Mouse (Mus musculus): Measurements from ENCODE around the gene Scnm1.

Gene Scnm1

DNA sequence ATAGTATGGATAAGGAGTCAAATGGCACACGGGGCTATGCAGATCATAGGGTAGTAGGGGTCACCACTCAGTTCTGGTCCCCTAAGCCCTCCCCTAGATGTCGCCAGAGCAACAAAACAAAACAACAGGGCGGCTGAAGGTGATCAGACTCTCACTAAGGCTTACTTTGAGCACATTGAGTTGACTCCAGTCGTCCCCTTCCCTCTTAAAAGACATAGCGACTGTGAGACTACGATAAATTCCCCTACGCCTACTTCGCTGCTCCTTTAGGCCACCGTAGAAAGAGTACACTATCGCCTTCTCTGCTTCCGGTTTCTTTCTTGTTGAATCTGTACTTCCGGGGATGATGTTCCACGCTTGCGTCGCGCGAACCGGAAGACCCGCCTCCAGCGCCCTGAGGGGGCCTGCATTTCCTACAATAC is at the start of gene Scnm1, which contains the start of gene Lysmd1:
TSS of gene Scnm1 (minus strand) at position 332 of the 422 bp plus-strand sequence.
TSS of gene Lysmd1 (plus strand) at position 409 of the 422 bp plus-strand sequence.
- in situ Hi-C loops (cut with MseI, MboI) = no loop called here

DNA sequence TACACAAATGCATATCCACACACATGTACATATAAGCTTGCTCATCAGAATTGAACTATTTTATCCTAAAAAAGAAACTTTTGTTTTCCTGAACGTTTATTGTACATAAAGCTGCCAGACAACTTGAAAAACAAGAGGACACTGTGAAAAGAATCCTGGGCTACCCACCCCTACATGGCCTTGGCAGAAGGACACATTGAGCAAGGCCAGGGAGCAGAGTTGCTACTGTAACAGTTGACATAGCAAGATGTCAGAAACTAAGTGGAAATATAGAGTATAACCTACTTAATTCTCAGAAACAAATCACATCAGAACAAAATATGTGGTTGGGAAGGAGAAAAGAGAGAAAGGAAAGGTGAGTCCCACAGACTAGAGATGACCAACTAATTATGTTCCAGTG is 48.0 kb upstream of the Scnm1 start:
- in situ Hi-C loops (cut with MseI, MboI) = no loop called here

DNA sequence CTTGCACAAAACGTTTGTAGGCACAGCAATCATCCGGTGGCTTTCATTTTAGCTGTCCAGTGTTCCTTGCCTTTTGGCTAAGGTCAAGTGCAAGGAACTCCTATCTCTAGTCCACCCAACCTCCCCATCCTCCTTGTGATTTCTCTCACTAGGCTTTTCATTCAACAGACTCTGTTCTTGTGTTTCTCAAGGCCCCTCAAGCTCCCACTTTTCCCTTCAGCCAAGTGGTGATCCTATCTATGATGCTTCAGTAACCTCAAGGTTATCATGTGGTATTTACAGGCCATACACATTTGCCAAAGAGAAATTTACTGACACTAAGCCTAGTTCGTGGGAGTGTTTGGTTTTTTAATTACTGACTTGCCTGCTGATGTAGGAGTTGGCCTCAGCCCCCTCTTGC is 46.1 kb upstream of the Scnm1 start:
- in situ Hi-C loops (cut with MseI, MboI) = no loop called here

DNA sequence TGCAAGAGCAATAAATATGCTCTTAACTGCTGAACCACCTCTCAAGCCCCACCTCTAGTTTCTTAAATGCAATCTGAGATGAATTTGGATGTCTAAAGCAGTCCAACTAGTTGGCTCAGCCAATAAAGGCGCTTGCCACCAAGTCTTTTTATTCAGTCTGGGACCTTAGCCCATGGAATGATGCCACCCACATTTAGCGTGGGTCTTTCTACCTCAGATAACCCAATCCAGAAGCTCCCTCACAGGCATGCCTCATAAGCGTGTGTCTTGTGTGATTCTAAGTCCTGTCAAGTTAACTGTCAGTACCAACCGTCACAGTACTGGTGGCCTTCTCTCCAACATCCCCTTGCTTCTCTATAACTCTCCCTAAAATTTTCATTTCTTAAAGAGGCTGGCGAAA is 45.1 kb upstream of the Scnm1 start:
- in situ Hi-C loops (cut with MseI, MboI) = no loop called here

DNA sequence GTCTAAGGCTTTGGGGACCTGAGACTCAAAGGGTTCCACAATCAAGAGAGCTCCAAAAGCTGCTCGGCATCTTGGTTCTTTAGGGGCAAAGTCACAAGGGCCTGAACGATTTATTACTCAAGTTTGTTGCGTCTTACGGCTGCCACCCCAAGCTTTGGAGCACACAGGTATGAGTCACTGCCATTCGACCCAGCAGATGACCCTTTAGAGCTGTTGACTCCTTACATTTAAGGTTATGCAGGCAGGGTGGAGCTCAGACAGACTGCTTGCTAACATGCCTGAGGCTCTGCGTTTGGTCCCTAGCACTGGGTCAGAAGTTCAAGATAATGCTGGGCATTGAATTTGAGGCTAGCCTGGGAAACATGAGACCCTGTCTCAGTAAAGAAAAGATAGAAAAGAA is 43.8 kb upstream of the Scnm1 start:
- in situ Hi-C loops (cut with MseI, MboI) = no loop called here

DNA sequence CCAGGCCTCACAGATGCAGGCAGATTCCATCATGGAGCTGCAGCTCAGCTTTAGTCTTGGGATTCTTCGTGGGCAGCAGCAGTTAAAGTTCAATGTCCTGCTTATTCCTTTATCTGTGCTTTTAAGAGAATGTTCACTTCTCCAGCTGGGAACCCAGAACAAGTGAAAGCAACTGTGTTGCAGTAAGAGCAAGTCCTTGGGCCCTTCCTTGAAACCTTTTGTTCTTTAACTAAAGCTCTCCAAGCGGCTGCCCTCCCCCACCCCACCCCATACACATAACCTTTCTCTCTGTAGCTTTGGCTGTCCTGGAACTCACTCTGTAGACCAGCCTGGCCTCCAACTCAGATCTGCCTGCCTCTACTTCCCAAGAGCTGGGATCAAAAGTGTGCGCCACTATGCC is 42.7 kb upstream of the Scnm1 start:
- in situ Hi-C loops (cut with MseI, MboI) = no loop called here

DNA sequence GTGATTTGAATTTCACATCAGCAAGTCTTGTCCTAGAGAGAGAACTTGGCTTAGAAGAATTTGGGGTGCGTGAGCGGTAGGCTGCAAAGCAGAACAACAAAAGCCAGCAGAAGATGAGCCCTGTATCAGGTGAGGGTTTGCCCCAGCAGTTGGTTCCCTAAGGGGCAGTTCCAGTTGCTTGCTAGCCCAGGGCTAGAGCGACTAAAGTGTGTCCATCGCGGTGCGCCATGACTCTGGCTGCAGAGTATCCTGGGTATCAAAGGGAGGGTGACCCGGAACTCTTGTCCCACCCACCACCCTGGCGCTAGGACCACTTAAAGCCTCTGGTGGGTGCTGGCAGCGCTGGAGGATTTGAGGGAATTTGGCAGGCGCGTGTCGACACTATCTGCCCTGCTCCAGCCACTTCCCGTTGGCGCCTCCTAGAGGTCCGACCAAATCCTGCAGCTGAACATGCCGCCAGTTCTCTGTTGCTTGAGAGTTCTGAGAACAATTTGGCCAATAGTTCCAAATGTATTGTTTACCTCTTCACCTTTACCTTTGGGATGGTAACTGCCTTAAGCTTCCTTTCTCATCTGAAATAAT is 40.3 kb upstream of the Scnm1 start:
- in situ Hi-C loops (cut with MseI, MboI) = no loop called here

DNA sequence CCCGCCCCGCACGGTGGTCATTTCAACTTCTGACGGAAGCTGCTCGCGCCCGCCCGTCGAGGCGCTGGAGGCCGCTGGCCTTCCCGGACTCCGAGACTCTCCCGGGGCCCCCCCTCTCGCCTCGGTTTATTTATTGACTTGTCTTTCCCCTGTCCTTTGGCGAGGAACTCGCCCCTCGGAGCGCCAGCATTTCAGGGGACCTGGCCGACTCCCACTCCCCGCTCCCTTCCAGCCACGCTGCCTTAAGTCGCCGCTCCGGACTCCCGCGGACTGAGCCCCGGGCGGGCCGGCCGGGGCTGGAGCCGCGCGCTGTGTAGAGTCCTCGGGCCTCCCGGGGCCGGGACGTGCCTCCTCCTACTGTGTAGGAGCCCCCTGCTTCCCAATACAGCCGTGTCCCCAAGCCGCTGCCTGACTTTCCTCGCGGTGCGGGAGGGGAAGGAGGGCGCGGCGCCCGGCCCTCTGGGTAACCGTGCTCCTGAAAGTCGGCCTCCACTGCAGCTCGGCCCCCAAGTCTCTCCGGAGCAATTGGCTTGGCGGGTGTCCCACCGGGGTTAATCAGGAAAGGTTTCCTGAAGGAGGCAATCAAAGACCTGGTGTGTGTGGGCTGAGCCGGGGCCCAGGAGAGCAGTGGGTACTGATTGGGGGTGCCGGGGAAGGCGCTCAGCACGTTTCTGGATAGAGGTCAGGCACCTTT is 39.6 kb upstream of the Scnm1 start:
- in situ Hi-C loops (cut with MseI, MboI) = no loop called here

DNA sequence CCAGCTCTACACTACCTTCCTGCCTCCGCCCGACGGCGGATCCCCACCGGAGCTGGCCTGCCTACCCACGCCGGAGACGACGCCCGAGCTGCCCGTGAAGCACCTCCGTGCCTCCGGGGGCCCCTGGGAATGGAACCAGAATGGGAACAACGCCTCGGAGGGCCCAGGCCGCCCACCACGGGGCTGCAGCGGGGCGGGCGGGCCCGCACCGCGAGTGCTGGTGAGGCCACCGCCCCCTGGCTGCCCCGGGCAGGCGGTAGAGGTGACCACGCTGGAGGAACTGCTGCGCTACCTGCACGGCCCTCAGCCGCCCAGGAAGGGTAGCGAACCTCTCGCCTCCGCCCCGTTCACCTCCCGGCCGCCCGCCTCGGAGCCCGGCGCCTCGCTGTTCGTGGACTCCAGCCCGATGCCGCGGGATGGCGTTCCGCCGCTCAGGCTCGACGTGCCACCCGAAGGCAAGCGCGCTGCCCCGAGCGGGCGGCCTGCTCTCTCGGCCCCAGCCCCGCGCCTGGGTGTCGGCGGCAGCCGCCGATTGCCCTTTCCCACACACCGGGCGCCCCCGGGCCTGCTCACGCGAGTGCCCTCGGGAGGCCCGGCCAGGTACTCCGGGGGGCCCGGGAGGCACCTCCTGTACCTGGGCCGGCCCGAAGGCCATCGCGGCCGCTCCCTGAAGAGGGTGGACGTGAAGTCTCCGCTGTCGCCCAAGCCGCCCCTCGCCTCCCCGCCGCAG is 38.9 kb upstream of the Scnm1 start:
- in situ Hi-C loops (cut with MseI, MboI) = no loop called here

DNA sequence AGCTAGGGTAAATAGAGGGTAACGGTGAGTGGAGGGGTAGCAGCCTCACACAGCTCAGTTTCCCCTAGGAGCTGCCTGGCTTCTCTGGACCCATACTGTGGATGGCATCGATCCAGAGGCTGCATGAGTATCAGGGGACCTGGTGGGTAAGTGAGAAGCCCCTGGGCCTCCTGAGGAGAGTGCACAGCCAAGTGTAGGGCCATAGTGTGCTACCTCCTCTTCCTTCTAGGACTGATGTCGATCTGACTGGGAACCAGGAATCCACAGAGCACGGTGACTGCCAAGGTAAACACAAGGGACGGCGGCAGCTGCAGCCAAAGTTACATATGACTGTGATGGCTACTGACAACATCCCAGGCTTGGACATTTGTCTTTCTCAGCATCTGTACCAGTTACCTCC is 37.3 kb upstream of the Scnm1 start:
- in situ Hi-C loops (cut with MseI, MboI) = no loop called here

DNA sequence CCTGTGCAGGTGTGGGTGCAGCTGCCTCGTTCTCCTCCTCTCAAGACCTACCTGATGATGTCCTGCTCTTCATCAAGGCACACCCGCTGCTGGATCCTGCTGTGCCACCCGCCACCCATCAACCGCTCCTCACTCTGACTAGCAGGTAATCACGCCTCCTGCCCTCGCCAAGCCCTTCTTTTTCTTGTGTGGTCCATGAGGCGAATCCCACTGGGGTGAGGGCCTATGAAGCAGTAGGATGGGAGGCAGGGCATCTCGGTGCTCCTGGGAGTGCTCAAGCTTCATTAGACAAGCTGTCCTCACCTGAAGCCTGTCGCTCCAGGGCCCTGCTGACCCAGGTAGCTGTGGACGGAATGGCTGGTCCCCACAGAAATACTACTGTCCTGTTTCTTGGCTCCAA is 36.2 kb upstream of the Scnm1 start:
- in situ Hi-C loops (cut with MseI, MboI) = no loop called here

DNA sequence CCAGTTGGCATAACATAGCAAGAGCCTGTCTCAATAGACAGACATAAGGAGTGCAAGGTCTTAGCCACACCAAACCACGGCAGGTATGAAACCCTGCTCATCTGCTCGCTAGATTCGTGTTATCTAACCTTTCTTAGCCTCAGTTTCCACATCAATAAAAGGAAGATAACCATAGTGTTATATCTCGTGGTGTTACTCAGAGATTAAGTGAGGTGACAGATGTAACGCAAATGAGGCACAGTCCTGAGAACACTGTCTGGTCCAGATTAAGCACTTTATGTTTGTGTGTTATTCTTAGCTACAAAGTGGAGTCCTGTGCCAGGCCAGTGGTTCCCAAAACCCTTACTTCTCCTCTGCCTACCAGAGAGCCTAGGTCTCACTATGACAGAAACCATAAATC is 31.0 kb upstream of the Scnm1 start:
- in situ Hi-C loops (cut with MseI, MboI) = no loop called here

DNA sequence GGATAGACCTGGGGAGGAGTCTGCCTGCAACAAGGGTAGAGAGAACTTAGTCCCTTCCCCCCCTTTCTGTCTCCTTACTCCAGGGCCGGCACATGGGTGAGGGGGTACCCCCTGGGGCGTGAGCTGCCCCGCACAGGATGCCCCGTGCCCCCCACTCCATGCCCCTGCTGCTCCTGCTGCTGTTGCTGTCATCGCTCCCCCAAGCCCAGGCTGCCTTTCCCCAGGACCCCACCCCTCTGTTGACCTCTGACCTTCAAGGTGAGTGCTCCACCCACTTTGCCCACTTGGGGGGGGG is 30.4 kb upstream of the Scnm1 start:
- in situ Hi-C loops (cut with MseI, MboI) = no loop called here

DNA sequence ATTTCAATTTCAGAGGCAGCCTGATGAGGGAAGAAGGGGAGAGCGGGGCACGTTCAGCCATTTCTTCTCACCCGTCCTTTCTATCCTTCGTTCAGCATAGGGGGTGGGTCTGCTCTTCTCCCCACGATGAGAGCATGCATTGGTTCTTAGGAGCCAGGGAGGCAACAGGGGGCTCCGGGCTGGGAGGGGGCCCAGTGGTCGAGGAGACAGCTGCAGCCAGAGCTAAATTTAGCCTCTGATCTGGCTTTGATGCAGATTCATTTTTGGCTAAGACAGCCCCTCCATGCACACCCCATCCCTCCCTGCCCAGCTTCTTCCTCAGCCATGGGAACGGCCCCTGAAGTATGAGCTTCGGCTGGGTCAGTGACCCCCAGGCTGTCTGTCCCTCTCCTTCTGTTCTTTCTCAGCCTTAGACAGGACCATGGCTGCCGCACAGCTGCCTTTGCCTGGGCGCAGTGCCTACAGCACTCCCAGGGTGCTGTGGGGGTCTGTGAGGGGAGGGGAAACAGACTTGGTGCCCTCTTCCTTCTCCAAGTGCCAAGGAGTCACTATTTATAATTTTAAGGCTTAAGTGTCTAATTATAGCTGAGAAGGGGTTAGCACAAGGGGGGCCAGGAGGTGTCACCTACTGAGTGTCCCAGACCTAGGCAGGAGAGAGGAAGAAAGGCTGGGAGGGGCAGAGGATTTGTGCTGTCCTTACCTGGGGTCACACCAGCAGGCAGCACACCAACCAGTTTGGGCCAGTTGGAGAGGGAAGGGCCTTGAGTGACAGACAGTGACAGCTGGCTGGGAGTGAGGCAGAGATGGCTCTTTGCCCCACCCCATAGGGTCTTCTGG is 29.8 kb upstream of the Scnm1 start:
- in situ Hi-C loops (cut with MseI, MboI) = no loop called here

DNA sequence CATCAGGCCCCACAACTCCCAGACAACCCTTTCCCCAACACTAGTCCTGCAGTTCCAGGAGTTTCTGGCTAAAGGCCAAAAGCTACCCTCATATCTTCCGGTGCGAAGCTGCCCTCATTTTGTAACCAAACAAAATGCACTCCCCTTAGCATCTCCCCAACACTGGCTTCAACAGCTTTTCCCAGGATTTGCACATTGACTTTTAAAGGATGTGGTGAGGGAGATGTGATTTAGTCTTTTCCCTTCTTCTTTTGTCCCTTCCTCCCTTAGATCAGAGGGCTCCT is 28.5 kb upstream of the Scnm1 start:
- in situ Hi-C loops (cut with MseI, MboI) = no loop called here

DNA sequence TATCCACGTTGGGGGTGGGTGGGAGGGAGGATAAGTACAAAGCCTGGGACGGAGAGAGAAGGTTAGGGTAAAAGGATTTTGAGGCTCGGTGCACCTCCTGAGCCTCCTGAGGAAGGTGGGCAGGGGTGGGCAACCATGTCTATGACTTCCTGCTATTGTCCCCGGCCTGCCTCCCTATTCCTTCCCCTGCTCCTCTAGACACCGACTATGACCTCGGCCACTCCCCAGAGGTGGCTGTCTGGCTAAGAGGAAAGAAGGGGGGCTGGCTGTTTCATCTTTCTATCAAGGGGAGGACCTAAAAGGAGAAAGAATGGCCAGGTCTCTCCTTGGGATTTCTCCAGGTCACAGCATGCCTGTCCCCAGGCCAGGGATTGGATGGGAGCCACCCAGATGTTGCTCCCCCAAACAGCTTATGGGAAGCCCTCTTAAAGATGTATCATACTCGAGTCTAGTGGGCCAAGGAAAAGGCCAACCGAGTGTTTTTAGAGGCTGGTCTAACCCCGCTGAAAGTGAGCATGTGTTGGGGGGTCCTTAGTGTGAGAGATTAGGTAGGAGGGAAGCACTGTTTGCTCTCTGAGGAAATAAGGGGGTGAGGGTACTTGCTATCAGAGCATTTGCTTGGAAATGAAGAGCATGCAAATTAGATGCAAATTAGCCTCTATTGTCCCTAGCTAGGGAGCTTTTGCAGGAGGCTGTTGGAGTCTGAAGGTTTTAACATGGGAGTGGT is 28.0 kb upstream of the Scnm1 start:
- in situ Hi-C loops (cut with MseI, MboI) = no loop called here

DNA sequence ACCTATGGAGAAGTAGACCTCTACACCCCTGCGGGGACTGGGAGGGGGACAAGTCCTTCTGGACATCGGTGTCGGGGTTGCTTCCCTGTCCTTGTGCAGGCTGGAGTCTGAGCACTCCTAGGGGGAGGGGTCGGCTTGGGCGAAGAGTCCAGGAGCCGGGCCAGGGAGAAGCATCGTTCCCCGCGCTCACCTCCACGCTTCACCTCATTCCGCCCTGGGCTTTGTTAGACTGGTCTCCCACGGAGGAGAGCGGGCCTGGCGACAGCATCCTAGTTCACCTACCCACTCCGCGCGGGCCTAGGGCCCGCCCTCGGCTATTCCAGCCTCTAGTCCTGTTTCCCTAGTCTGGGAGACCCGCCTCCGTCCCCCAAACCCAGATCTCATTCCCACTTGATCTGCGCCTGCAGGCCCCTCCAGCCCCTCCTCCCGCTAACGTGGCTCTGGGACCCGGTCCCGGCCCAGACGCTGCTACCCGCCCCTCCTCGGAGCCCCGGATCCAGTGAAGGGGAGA is 27.3 kb upstream of the Scnm1 start:
- in situ Hi-C loops (cut with MseI, MboI) = no loop called here

DNA sequence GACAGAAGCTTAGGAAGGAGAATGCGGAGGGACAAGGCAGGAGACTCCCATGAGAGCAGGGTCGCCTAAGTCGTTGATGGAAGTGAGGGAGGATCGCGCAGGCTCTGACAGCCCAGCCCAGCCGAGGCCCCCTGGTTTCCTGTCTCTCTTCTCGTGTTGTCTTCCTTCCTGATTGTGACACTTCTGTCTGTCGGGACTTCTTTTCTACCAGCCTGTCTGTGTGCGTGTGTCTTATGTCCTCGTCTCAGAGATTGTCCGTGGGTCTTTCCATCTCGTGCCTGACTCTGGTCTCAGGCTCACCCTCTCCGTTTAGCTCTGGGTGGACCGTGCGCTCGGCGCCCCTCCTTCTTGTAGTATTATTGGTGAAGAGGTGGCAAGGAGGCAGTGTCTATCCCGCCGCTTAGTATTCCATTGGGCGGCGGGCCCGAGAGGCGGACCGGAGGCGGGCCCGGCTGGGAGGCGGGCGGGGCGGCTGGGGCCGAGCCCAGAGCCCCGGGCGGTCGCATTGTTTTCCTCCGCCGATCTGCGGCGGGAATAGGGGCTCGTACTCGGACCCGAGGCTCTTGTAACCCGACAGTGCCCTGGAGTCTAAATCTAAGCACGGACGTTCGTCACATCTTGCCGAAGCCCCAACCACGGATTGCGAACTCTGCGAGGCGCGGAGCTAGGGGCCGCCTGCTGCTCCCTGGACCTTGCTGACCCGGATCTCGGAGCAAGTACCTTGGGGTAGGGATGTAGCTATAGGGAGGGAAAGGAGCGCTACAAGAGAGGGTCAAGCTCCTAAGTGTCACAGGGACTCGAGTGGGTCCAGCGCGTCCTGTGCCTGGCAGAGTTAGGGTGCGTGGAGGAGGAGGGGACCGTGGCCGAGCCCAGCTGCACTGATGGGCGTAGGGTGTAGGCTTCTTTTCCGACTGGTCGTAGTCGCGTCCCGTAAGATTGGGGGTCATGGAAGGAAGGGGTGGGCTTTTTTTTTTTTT is 26.5 kb upstream of the Scnm1 start, which contains the start of gene Sema6c:
TSS of gene Sema6c (plus strand) at position 471 of the 977 bp plus-strand sequence.
- in situ Hi-C loops (cut with MseI, MboI) = no loop called here

DNA sequence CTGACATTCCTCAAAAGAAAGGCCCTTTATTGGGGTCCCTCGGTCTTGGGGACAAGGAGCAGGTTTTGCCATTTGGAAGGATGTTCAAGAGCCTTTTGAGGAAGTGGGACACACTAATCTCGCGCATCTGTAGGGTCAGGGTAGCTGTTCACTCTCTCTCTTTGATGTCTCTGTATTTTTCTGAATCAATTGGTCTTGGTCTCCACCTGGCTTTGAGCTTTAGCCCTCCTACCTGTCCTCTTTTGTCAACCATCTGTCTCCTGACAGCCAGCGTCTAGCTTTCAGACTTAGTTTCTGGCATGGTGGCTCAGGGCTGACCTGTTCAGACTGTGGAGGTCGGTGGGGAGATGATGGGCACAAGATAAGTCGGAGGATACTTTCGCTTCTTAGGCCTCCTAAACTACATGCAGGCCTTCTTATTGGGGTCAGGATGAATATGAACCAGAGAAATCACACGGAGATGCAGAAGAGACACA is 25.7 kb upstream of the Scnm1 start:
- in situ Hi-C loops (cut with MseI, MboI) = no loop called here

DNA sequence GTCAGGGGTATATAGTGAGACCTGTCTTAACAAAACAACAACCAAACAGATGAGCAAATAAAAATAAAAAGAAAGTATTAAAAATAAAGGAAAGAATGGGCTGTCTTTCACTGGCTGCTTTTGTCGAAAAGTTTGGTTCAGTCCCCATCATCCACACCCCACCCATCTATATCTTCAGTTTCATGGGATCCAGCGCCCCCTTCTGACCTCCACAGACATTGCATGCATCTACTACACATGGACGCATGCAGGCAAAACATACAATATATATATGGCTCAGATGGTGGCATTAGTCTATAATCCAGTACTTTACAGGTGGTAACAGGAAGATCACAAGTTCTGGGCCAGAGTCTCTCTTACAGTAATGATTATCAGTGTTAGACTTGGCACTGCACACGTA is 20.1 kb upstream of the Scnm1 start:
- in situ Hi-C loops (cut with MseI, MboI) = no loop called here
